Mouse (Mus musculus) hindbrain, embryonic 14.5 days (tissue): ENCODE measurements at regions not wholly inside any gene's neighbourhood (a gene's known extent, or its start where the extent isn't known, plus 50 kb on each side); places are given as distances from the start of the nearest gene placed in this dataset.
A peak's percentile ranks its signal among the peaks of the same experiment; 100 is the strongest.

Source experiments
- ATAC-seq: fragments of 200-750 bp; cut with Nextera tagmentation; 2 replicates; pipeline ENCODE4 v1.8.0; 2017; ENCODE audit warnings: moderate number of reproducible peaks, mild to moderate bottlenecking, moderate TSS enrichment, moderate library complexity; ENCODE audit not compliant: low FRiP score
- DNase-seq: peaks from one replicate; pipeline ENCODE4 v3.0.0-alpha.2; 2015; ENCODE audit warnings: low spot score
- H3K27ac ChIP-seq: fragments of 300-500 bp; sonication (generic); 2 replicates; pipeline ENCODE4 v1.5.1; 2014; ENCODE audit warnings: mild to moderate bottlenecking, moderate library complexity
- H3K27me3 ChIP-seq: fragments of 300-500 bp; sonication (generic); 2 replicates; pipeline ENCODE4 v1.6.1; 2014; ENCODE audit warnings: mild to moderate bottlenecking, low read length, mixed read lengths; ENCODE audit not compliant: control insufficient read depth, insufficient read depth
- H3K36me3 ChIP-seq: fragments of 300-500 bp; sonication (generic); replicated peaks from 2 replicates; pipeline ENCODE4 v1.6.1; 2014; ENCODE audit not compliant: control insufficient read depth, insufficient read depth
- H3K4me1 ChIP-seq: fragments of 300-500 bp; sonication (generic); replicated peaks from 2 replicates; pipeline ENCODE4 v1.6.1; 2014; ENCODE audit warnings: antibody characterized with exemption, low read length, mixed read lengths; ENCODE audit not compliant: control insufficient read depth, insufficient read depth
- H3K4me2 ChIP-seq: fragments of 300-500 bp; sonication (generic); replicated peaks from 2 replicates; pipeline ENCODE4 v1.6.1; 2014; ENCODE audit warnings: mild to moderate bottlenecking, moderate library complexity
- H3K4me3 ChIP-seq: fragments of 300-500 bp; sonication (generic); replicated peaks from 2 replicates; pipeline ENCODE4 v1.5.1; 2014; ENCODE audit warnings: mild to moderate bottlenecking, low read length
- H3K9ac ChIP-seq: fragments of 300-500 bp; sonication (generic); 2 replicates; pipeline ENCODE4 v1.6.1; 2014
- H3K9me3 ChIP-seq: fragments of 300-500 bp; sonication (generic); 2 replicates; pipeline ENCODE4 v1.6.1; 2016; ENCODE audit warnings: low read length; ENCODE audit not compliant: control insufficient read depth
- WGBS: fragments of 180-500 bp; shearing (Covaris S2); extraction: QIAGEN DNeasy Blood & Tissue Kit; methylation state at CpG from one replicate; pipeline ENCODE4 v1.1.7; 2014; 5-methylcytosine and 5-hydroxymethylcytosine counted together

GRCm38 (mm10) chr14:101067082-101067481 lies 133.0 kb downstream of the Prr30 start:
- Histone ChIP-seq H3K36me3 (no peaks in the 10 kb centered on the region), H3K4me2 (no peak overlapping the region), H3K27ac (no peak overlapping the region), H3K27me3 (no peaks in the 10 kb centered on the region), H3K9me3 (no peaks in the 10 kb centered on the region), H3K4me1 (no peaks in the 10 kb centered on the region), H3K4me3 (no peak overlapping the region), H3K9ac (no peak overlapping the region)
- DNase-seq (no peak), ATAC-seq (no peak)
- WGBS: 77% methylated on average over 1 of the region's 1 CpGs

- no peak overlapping the region for H3K27ac ChIP-seq
- no peak overlapping the region for H3K4me2 ChIP-seq
These were observed 143.3 kb downstream of the Prr30 start for GRCm38 (mm10) chr14:101056874-101057273.

GRCm38 (mm10) chr14:101055915-101056314 lies 144.2 kb downstream of the Prr30 start:
- Histone ChIP-seq H3K4me3 (no peak overlapping the region), H3K27me3 (no peaks in the 10 kb centered on the region), H3K9me3 (no peaks in the 10 kb centered on the region), H3K9ac (no peak overlapping the region), H3K36me3 (no peaks in the 10 kb centered on the region), H3K4me2 (no peak overlapping the region), H3K4me1 (0 out of 2 replicates have a peak, but pooled peaks cover 3% of the 10 kb centered on the region), H3K27ac (no peak overlapping the region)
- ATAC-seq: peak; percentile 77; the same call in 1 of the 2 replicates
- DNase-seq: no peak
- WGBS: 42% methylated on average over 3 of the region's 3 CpGs

More at GRCm38 (mm10) chr14:101056874-101057273, 143.3 kb downstream of the Prr30 start:
- Histone ChIP-seq H3K4me3 (no peak overlapping the region), H3K4me1 (0 out of 2 replicates have a peak, but pooled peaks cover 3% of the 10 kb centered on the region), H3K9ac (no peak overlapping the region), H3K9me3 (no peaks in the 10 kb centered on the region), H3K27me3 (no peaks in the 10 kb centered on the region), H3K36me3 (no peaks in the 10 kb centered on the region)
- DNase-seq (no peak), ATAC-seq (no peak)
- 87% methylated on average over 2 of the region's 2 CpGs for WGBS

GRCm38 (mm10) chr14:101054786-101055185 lies 145.3 kb downstream of the Prr30 start:
- WGBS: 68% methylated on average over 4 of the region's 4 CpGs

GRCm38 (mm10) chr14:101052760-101053159 lies 147.4 kb downstream of the Prr30 start:
- H3K4me2 ChIP-seq: no peak overlapping the region
- no peak overlapping the region for H3K9ac ChIP-seq
- H3K36me3 ChIP-seq: no peaks in the 10 kb centered on the region
- no peak overlapping the region for H3K4me3 ChIP-seq
- no peak for DNase-seq
- H3K9me3 ChIP-seq: no peaks in the 10 kb centered on the region
- 64% methylated on average over 2 of the region's 2 CpGs for WGBS
- ATAC-seq: no peak
- H3K27ac ChIP-seq: no peak overlapping the region
- H3K27me3 ChIP-seq: no peaks in the 10 kb centered on the region
- H3K4me1 ChIP-seq: 0 out of 2 replicates have a peak, but pooled peaks cover 3% of the 10 kb centered on the region

More at GRCm38 (mm10) chr14:101054786-101055185, 145.3 kb downstream of the Prr30 start:
- Histone ChIP-seq H3K9me3 (no peaks in the 10 kb centered on the region), H3K9ac (no peak overlapping the region), H3K4me3 (no peak overlapping the region), H3K4me2 (no peak overlapping the region), H3K4me1 (0 out of 2 replicates have a peak, but pooled peaks cover 3% of the 10 kb centered on the region), H3K36me3 (no peaks in the 10 kb centered on the region), H3K27ac (no peak overlapping the region), H3K27me3 (no peaks in the 10 kb centered on the region)
- ATAC-seq: no peak
- DNase-seq: no peak

GRCm38 (mm10) chr14:101050212-101050611 lies 149.9 kb downstream of the Prr30 start:
- no peak overlapping the region for H3K4me3 ChIP-seq
- H3K36me3 ChIP-seq: no peaks in the 10 kb centered on the region
- DNase-seq (no peak), ATAC-seq (no peak)
- no peak overlapping the region for H3K9ac ChIP-seq
- 99% methylated on average over 2 of the region's 2 CpGs for whole genome bisulfite sequencing
- H3K4me1 ChIP-seq: 0 out of 2 replicates have a peak, but pooled peaks cover 3% of the 10 kb centered on the region
- H3K27ac ChIP-seq: no peak overlapping the region
- no peaks in the 10 kb centered on the region for H3K9me3 ChIP-seq
- no peaks in the 10 kb centered on the region for H3K27me3 ChIP-seq
- no peak overlapping the region for H3K4me2 ChIP-seq

GRCm38 (mm10) chr14:101049664-101050203 lies 150.4 kb downstream of the Prr30 start:
- Histone ChIP-seq H3K27ac (no peak overlapping the region), H3K36me3 (no peaks in the 10 kb centered on the region), H3K9me3 (no peaks in the 10 kb centered on the region), H3K4me2 (no peak overlapping the region), H3K27me3 (no peaks in the 10 kb centered on the region), H3K4me1 (0 out of 2 replicates have a peak, but pooled peaks cover under 1% of the 10 kb centered on the region), H3K4me3 (no peak overlapping the region), H3K9ac (no peak overlapping the region)
- 90% methylated on average over 4 of the region's 4 CpGs for WGBS
- no peak for DNase-seq
- ATAC-seq: no peak

- H3K9me3 ChIP-seq: no peaks in the 10 kb centered on the region
- DNase-seq: no peak
- no peaks in the 10 kb centered on the region for H3K4me1 ChIP-seq
- H3K4me3 ChIP-seq: no peak overlapping the region
- H3K27me3 ChIP-seq: no peaks in the 10 kb centered on the region
- no peak for ATAC-seq
- H3K36me3 ChIP-seq: no peaks in the 10 kb centered on the region
- 90% methylated on average over 4 of the region's 4 CpGs for WGBS
- H3K27ac ChIP-seq: no peak overlapping the region
- H3K9ac ChIP-seq: no peak overlapping the region
- H3K4me2 ChIP-seq: no peak overlapping the region
These were observed 156.6 kb downstream of the Prr30 start for GRCm38 (mm10) chr14:101043494-101043893.

GRCm38 (mm10) chr14:101001070-101001469 lies 199.1 kb downstream of the Prr30 start:
- DNase-seq: no peak
- Histone ChIP-seq H3K9ac (no peak overlapping the region), H3K4me2 (no peak overlapping the region), H3K27me3 (no peaks in the 10 kb centered on the region), H3K4me3 (no peak overlapping the region), H3K27ac (no peak overlapping the region), H3K9me3 (no peaks in the 10 kb centered on the region), H3K4me1 (no peaks in the 10 kb centered on the region), H3K36me3 (no peaks in the 10 kb centered on the region)
- no peak for ATAC-seq
- 51% methylated on average over 1 of the region's 1 CpGs for WGBS

GRCm38 (mm10) chr14:100980754-100981153 lies 219.4 kb downstream of the Prr30 start:
- no peak overlapping the region for H3K4me2 ChIP-seq
- no peak for DNase-seq
- H3K27me3 ChIP-seq: no peaks in the 10 kb centered on the region
- no peak overlapping the region for H3K4me3 ChIP-seq
- H3K9me3 ChIP-seq: no peaks in the 10 kb centered on the region
- no peak for ATAC-seq
- H3K4me1 ChIP-seq: no peaks in the 10 kb centered on the region
- 90% methylated on average over 5 of the region's 5 CpGs for WGBS
- no peaks in the 10 kb centered on the region for H3K36me3 ChIP-seq
- H3K9ac ChIP-seq: no peak overlapping the region
- H3K27ac ChIP-seq: no peak overlapping the region
